Mouse (Mus musculus): ENCODE results near the gene Pxmp4. TPM values are rescaled to one million over a fixed set of nuclear protein-coding genes. Genes with fewer than 3 reads are reported as not detected.
A peak's percentile ranks its signal among the peaks of the same experiment; 100 is the strongest.

Pxmp4 gene
- polyA plus RNA-seq (2012; rRNA removed), result 47.5 and 68.3 TPM in 2 replicates

GRCm38 (mm10) chr2:154603638-154604153 lies at the start of gene Pxmp4:
Pxmp4 (minus strand) TSS chr2:154603708.
- peak; percentile 99 for DNase-seq (ENCODE audit: low read depth)

GRCm38 (mm10) chr2:154651363-154651762 lies 47.9 kb upstream of the Pxmp4 start, which contains the start of gene Chmp4b:
Chmp4b (plus strand) TSS chr2:154651705.
- no peak for DNase-seq (ENCODE audit: low read depth)

GRCm38 (mm10) chr2:154650404-154650803 lies 46.9 kb upstream of the Pxmp4 start:
- no peak for DNase-seq (ENCODE audit: low read depth)

- DNase-seq (ENCODE audit: low read depth), result no peak
These were observed 44.6 kb upstream of the Pxmp4 start for GRCm38 (mm10) chr2:154648086-154648485.

- DNase-seq (ENCODE audit: low read depth), result no peak
These were observed 43.1 kb upstream of the Pxmp4 start for GRCm38 (mm10) chr2:154646634-154647033.

- no peak for DNase-seq (ENCODE audit: low read depth)
These were observed 39.3 kb upstream of the Pxmp4 start for GRCm38 (mm10) chr2:154642712-154643385.

GRCm38 (mm10) chr2:154642005-154642459 lies 38.5 kb upstream of the Pxmp4 start:
- DNase-seq (ENCODE audit: low read depth), result no peak

GRCm38 (mm10) chr2:154641176-154641575 lies 37.7 kb upstream of the Pxmp4 start:
- no peak for DNase-seq (ENCODE audit: low read depth)

- DNase-seq (ENCODE audit: low read depth), result peak; percentile 62
These were observed 35.6 kb upstream of the Pxmp4 start for GRCm38 (mm10) chr2:154639115-154639514.

- DNase-seq (ENCODE audit: low read depth), result no peak
These were observed 35.0 kb upstream of the Pxmp4 start for GRCm38 (mm10) chr2:154638521-154638920.

GRCm38 (mm10) chr2:154635826-154636225 lies 32.3 kb upstream of the Pxmp4 start:
- DNase-seq (ENCODE audit: low read depth), result no peak

- no peak for DNase-seq (ENCODE audit: low read depth)
These were observed 30.6 kb upstream of the Pxmp4 start for GRCm38 (mm10) chr2:154633876-154634644.

GRCm38 (mm10) chr2:154633039-154633742 lies 29.7 kb upstream of the Pxmp4 start:
- DNase-seq (ENCODE audit: low read depth), result no peak

- no peak for DNase-seq (ENCODE audit: low read depth)
These were observed 28.8 kb upstream of the Pxmp4 start for GRCm38 (mm10) chr2:154632203-154632780.

GRCm38 (mm10) chr2:154630531-154630930 lies 27.0 kb upstream of the Pxmp4 start:
- DNase-seq (ENCODE audit: low read depth), result no peak

- no peak for DNase-seq (ENCODE audit: low read depth)
These were observed 20.6 kb upstream of the Pxmp4 start for GRCm38 (mm10) chr2:154624137-154624536.

GRCm38 (mm10) chr2:154621684-154622083 lies 18.2 kb upstream of the Pxmp4 start:
- DNase-seq (ENCODE audit: low read depth), result no peak

- DNase-seq (ENCODE audit: low read depth), result no peak
These were observed 13.6 kb upstream of the Pxmp4 start for GRCm38 (mm10) chr2:154617061-154617460.

GRCm38 (mm10) chr2:154615674-154616073 lies 12.2 kb upstream of the Pxmp4 start:
- no peak for DNase-seq (ENCODE audit: low read depth)

- no peak for DNase-seq (ENCODE audit: low read depth)
These were observed 11.5 kb upstream of the Pxmp4 start for GRCm38 (mm10) chr2:154614841-154615576.
